Mouse (Mus musculus) neural tube, embryonic 11.5 days (tissue): ENCODE measurements around the gene Vrk3. TPM values are rescaled to one million over a fixed set of nuclear protein-coding genes. Genes with fewer than 3 reads are reported as not detected.
A peak's percentile ranks its signal among the peaks of the same experiment; 100 is the strongest.

Experiments used
- ATAC-seq: fragments of 200-750 bp; cut with Nextera tagmentation; 2 replicates; pipeline ENCODE4 v1.8.0; 2017; ENCODE audit warnings: moderate number of reproducible peaks, mild to moderate bottlenecking, moderate TSS enrichment, moderate library complexity; ENCODE audit not compliant: insufficient read depth, low FRiP score, low TSS enrichment
- DNase-seq: peaks from one replicate; pipeline ENCODE4 v3.0.0-alpha.2; 2015; ENCODE audit warnings: low spot score
- H3K27ac ChIP-seq: fragments of 300-500 bp; sonication (generic); 2 replicates; pipeline ENCODE4 v1.5.1; 2014; ENCODE audit warnings: low read depth, mild to moderate bottlenecking, low read length
- H3K27me3 ChIP-seq: fragments of 300-500 bp; sonication (generic); 2 replicates; pipeline ENCODE4 v1.6.1; 2014; ENCODE audit warnings: mild to moderate bottlenecking, low read length, mixed read lengths; ENCODE audit not compliant: control insufficient read depth, insufficient read depth
- H3K36me3 ChIP-seq: fragments of 300-500 bp; sonication (generic); 2 replicates; pipeline ENCODE4 v1.6.1; 2014; ENCODE audit warnings: mild to moderate bottlenecking, low read length, moderate library complexity, mixed read lengths; ENCODE audit not compliant: control insufficient read depth, insufficient read depth
- H3K4me1 ChIP-seq: fragments of 300-500 bp; sonication (generic); 2 replicates; pipeline ENCODE4 v1.6.1; 2014; ENCODE audit warnings: low read length, mixed read lengths; ENCODE audit not compliant: control insufficient read depth, insufficient read depth
- H3K4me2 ChIP-seq: fragments of 300-500 bp; sonication (generic); 2 replicates; pipeline ENCODE4 v1.6.1; 2014; ENCODE audit warnings: low read depth, mild to moderate bottlenecking, moderate library complexity
- H3K4me3 ChIP-seq: fragments of 300-500 bp; sonication (generic); 2 replicates; pipeline ENCODE4 v1.5.1; 2014; ENCODE audit warnings: low read depth, low read length
- H3K9ac ChIP-seq: fragments of 300-500 bp; sonication (generic); 2 replicates; pipeline ENCODE4 v1.6.1; 2014; ENCODE audit warnings: mild to moderate bottlenecking, low read length
- H3K9me3 ChIP-seq: fragments of 300-500 bp; sonication (generic); 2 replicates; pipeline ENCODE4 v1.6.1; 2016; ENCODE audit warnings: low read length; ENCODE audit not compliant: control insufficient read depth
- WGBS: fragments of 180-500 bp; shearing (Covaris S2); extraction: QIAGEN DNeasy Blood & Tissue Kit; methylation state at CpG from one replicate; pipeline ENCODE4 v1.1.7; 2014; 5-methylcytosine and 5-hydroxymethylcytosine counted together
- polyA plus RNA-seq: library from polyadenylated mRNA; unstranded; fragments of >200 nt; fragmentation: Nextera tagmentation; extraction: Ambion mirVana; gene quantifications from 2 replicates; pipeline ENCODE4 v1.2.1, GENCODE M21; 2014

The Vrk3 gene
- polyA plus RNA-seq, 1 experiment from 2014 or later, result 41.2 TPM

GRCm38 (mm10) chr7:44819391-44819790 is 71.2 kb downstream of the Vrk3 start:
- no peaks in the 10 kb centered on the region for H3K27me3 ChIP-seq
- 100% methylated on average over 2 of the region's 2 CpGs for WGBS
- peaks cover 25% of the 10 kb centered on the region for H3K4me1 ChIP-seq
- peak overlapping the region; percentile 89; the same call in 1 of the 2 replicates for H3K4me2 ChIP-seq
- H3K27ac ChIP-seq, result no peak overlapping the region
- no peaks in the 10 kb centered on the region for H3K9me3 ChIP-seq
- H3K9ac ChIP-seq, result no peak overlapping the region
- DNase-seq (no peak), ATAC-seq (no peak)
- H3K4me3 ChIP-seq, result no peak overlapping the region
- H3K36me3 ChIP-seq, result no peaks in the 10 kb centered on the region

- no peak for ATAC-seq
- no peak overlapping the region for H3K4me2 ChIP-seq
- WGBS, result 74% methylated on average over 5 of the region's 5 CpGs
- H3K27ac ChIP-seq, result no peak overlapping the region
- DNase-seq, result no peak
- H3K4me3 ChIP-seq, result no peak overlapping the region
- no peaks in the 10 kb centered on the region for H3K9me3 ChIP-seq
- peaks cover 23% of the 10 kb centered on the region for H3K4me1 ChIP-seq
- H3K36me3 ChIP-seq, result no peaks in the 10 kb centered on the region
- no peak overlapping the region for H3K9ac ChIP-seq
- no peaks in the 10 kb centered on the region for H3K27me3 ChIP-seq
These were observed 71.7 kb downstream of the Vrk3 start for GRCm38 (mm10) chr7:44819863-44820262.

DNA sequence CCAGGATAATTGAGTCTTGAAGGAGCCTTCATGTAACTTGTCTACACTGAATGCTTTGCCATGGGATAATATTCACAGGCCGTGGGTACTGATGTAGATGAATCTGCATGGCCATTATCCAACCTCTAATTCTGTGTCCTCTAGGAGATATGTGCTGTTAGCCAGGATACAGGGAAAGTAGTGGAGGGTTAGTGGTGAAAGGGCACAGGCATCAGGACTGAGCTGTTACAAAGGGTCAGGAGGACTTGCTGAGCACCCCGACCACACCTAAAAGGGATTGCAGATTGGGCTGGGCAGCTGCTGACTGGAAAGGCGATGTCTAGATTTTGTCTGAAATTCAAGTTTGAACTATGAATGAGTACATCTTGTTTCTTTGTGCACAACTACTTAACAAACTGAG is 72.3 kb downstream of the Vrk3 start:
- H3K9ac ChIP-seq, result no peak overlapping the region
- no peak overlapping the region for H3K4me3 ChIP-seq
- 95% methylated on average over 3 of the region's 3 CpGs for WGBS
- DNase-seq (no peak), ATAC-seq (no peak)
- H3K4me2 ChIP-seq, result no peak overlapping the region
- H3K36me3 ChIP-seq, result no peaks in the 10 kb centered on the region; the same call in 1 of the 2 replicates
- H3K9me3 ChIP-seq, result no peaks in the 10 kb centered on the region
- H3K27ac ChIP-seq, result no peak overlapping the region
- H3K27me3 ChIP-seq, result no peaks in the 10 kb centered on the region
- peaks cover 20% of the 10 kb centered on the region for H3K4me1 ChIP-seq

GRCm38 (mm10) chr7:44821666-44822448 is 73.6 kb downstream of the Vrk3 start:
- Histone ChIP-seq H3K36me3 (no peaks in the 10 kb centered on the region; the same call in 1 of the 2 replicates), H3K4me2 (no peak overlapping the region), H3K27ac (no peak overlapping the region), H3K4me1 (peaks cover 20% of the 10 kb centered on the region), H3K9me3 (no peaks in the 10 kb centered on the region), H3K4me3 (no peak overlapping the region), H3K27me3 (no peaks in the 10 kb centered on the region), H3K9ac (no peak overlapping the region)
- WGBS, result 86% methylated on average over 7 of the region's 7 CpGs
- ATAC-seq (no peak), DNase-seq (no peak)

DNA sequence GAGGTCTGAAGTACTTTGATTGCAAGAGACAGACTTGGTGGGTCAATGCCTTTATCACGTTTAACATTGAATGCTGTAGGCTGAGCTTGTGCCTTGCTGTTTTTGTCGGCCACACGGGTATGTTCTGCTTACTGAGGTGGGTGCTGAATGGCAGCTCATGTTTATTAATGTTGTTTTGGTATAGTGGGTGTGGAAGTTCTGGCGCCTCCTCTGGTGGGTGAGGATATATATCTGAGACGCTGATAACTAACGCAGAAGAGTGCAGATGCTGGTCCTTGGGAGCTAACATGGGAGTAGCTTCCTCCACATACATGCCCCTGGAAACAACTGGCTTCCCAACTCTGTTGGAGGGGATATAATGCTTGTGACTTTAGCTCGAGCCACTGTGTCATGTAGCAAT is 75.2 kb downstream of the Vrk3 start:
- Histone ChIP-seq H3K4me1 (peaks cover 10% of the 10 kb centered on the region), H3K9me3 (no peaks in the 10 kb centered on the region), H3K36me3 (no peaks in the 10 kb centered on the region; the same call in none of the 2 replicates), H3K27ac (no peak overlapping the region), H3K9ac (no peak overlapping the region), H3K4me3 (no peak overlapping the region), H3K4me2 (no peak overlapping the region), H3K27me3 (no peaks in the 10 kb centered on the region)
- 46% methylated on average over 7 of the region's 7 CpGs for WGBS
- no peak for ATAC-seq
- no peak for DNase-seq

GRCm38 (mm10) chr7:44824872-44825271 is 76.7 kb downstream of the Vrk3 start:
- H3K36me3 ChIP-seq, result peaks cover 12% of the 10 kb centered on the region
- no peaks in the 10 kb centered on the region for H3K27me3 ChIP-seq
- H3K4me3 ChIP-seq, result no peak overlapping the region
- WGBS, result 36% methylated on average over 3 of the region's 3 CpGs
- H3K9ac ChIP-seq, result no peak overlapping the region
- H3K9me3 ChIP-seq, result no peaks in the 10 kb centered on the region
- no peak overlapping the region for H3K27ac ChIP-seq
- H3K4me2 ChIP-seq, result no peak overlapping the region
- ATAC-seq (no peak), DNase-seq (peak; percentile 80)
- peaks cover 3% of the 10 kb centered on the region; the same call in 1 of the 2 replicates for H3K4me1 ChIP-seq

DNA sequence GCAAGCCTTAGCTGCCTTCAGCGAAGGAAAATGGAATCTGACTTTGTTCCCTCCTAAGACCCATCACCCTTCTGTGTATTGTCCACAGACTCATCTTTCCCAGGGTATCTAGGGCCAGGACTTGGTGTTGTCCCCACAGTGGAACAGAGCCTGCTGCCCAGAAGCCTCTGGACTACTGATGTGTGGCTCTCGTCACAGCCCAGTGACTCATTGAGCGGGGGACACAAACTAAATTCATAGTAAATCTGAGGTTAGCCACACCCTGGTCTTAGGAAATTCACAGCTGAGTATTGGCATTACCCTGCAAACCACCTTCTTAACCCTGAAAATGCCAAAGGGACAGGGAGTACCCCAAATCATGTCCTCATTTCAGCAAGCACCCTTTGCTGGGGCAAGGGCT is 78.6 kb downstream of the Vrk3 start:
- Histone ChIP-seq H3K4me3 (no peak overlapping the region), H3K4me2 (no peak overlapping the region), H3K27ac (no peak overlapping the region), H3K9me3 (no peaks in the 10 kb centered on the region), H3K9ac (no peak overlapping the region), H3K36me3 (peaks cover 21% of the 10 kb centered on the region), H3K27me3 (no peaks in the 10 kb centered on the region), H3K4me1 (peaks cover 3% of the 10 kb centered on the region; the same call in 1 of the 2 replicates)
- ATAC-seq (no peak), DNase-seq (no peak)
- WGBS, result 92% methylated on average over 3 of the region's 3 CpGs
